ENCODE assay signal across 10 mouse cellular contexts in the genomic region with DNA sequence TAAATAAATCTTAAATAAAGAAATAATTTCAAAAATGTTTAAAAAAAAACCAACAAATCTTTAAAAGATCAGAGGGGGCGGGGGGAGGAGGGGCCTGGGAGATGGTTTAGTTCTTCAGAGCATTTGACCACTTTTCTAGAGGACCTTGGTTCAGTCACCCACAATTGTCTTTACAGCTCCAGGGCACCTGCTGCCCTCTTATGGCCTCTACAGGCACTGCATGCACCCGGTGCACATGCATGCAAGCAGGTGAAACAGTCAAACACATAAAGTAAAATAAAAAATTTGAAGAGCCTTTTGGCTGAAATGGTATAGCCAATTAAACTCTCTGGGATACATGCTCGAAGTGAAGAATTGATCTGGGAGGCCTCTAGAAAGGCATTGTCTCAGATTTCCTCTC.
DNase-seq lines count a peak whose midpoint lies in the region; ATAC-seq lines count a peak whose summit lies in the region.
"Had no signal": no experiment of that assay in that cellular context is flagged by ENCODE, and none has a peak within 500 bp of the region (broad histone marks: within the 10 kb centered on the region; RNA-seq: fewer than 3 reads in every experiment).

No protein-coding gene starts in this region.

- 78% methylated on average over 3 of the region's 3 CpGs for WGBS in kidney, embryonic 16.5 days

- no peaks in the 10 kb centered on the region; the same call in 1 of the 2 replicates for H3K27me3 ChIP-seq in kidney, embryonic 16.5 days (ENCODE audit: insufficient read depth, low read length)

- H3K4me3 ChIP-seq in kidney, embryonic 16.5 days (ENCODE audit: low read length) = no peak overlapping the region
- H3K4me3 ChIP-seq: forebrain, embryonic 15.5 days; hindbrain, embryonic 10.5 days; liver, embryonic 13.5 days had no signal

- H3K4me1 ChIP-seq in kidney, embryonic 16.5 days (ENCODE audit: insufficient read depth, low read length) = no peaks in the 10 kb centered on the region
- H3K4me1 ChIP-seq: hindbrain, embryonic 10.5 days; liver, embryonic 13.5 days had no signal

- no peak for ATAC-seq in kidney, embryonic 16.5 days (ENCODE audit: low FRiP score, low TSS enrichment)
- ATAC-seq in megakaryocyte, adult 5-6 weeks (ENCODE audit: poor library complexity, severe bottlenecking) = peak; percentile 72
- ATAC-seq: forebrain, embryonic 15.5 days had no signal

- no peaks in the 10 kb centered on the region for H3K36me3 ChIP-seq in kidney, embryonic 16.5 days (ENCODE audit: insufficient read depth, low read length)
- H3K36me3 ChIP-seq: forebrain, embryonic 15.5 days; hindbrain, embryonic 10.5 days; liver, embryonic 13.5 days had no signal

- H3K9ac ChIP-seq in kidney, embryonic 16.5 days (replicated peaks; ENCODE audit: low read length) = no peak overlapping the region
- H3K9ac ChIP-seq: forebrain, embryonic 15.5 days; liver, embryonic 13.5 days had no signal

- no peaks in the 10 kb centered on the region for H3K9me3 ChIP-seq in kidney, embryonic 16.5 days (ENCODE audit: low read length)
- H3K9me3 ChIP-seq: forebrain, embryonic 15.5 days; hindbrain, embryonic 10.5 days; liver, embryonic 13.5 days had no signal

- DNase-seq in kidney, adult 9 months = peak; percentile 22
- DNase-seq in CD4-positive helper T cell, adult 2 months (ENCODE audit: low read depth, low spot score) = peak; percentile 25
- peak; percentile 16 for DNase-seq in MEL-GATA-1-ER (ENCODE audit: extremely low read depth, low read depth)
- DNase-seq in ovary, adult 18-20 months (ENCODE audit: low spot score) = no peak
- DNase-seq in Muller cell, postnatal 12 days (ENCODE audit: inconsistent ontology term) = no peak
- DNase-seq: liver, embryonic 13.5 days had no signal

- no peak overlapping the region for H3K27ac ChIP-seq in kidney, embryonic 16.5 days (ENCODE audit: low read length)
- H3K27ac ChIP-seq: forebrain, embryonic 15.5 days; hindbrain, embryonic 10.5 days; liver, embryonic 13.5 days had no signal

- no peak overlapping the region for H3K4me2 ChIP-seq in kidney, embryonic 16.5 days (replicated peaks; ENCODE audit: low read depth, low read length)
- H3K4me2 ChIP-seq: forebrain, embryonic 15.5 days; liver, embryonic 13.5 days had no signal

Comparison
In these comparisons a context has a peak if more than half of its experiments do, and no peak if none do; other contexts are left out.
1. DNase-seq: peak in kidney, adult 9 months (single experiment), CD4-positive helper T cell, adult 2 months (single experiment) and MEL-GATA-1-ER (single experiment); none in ovary, adult 18-20 months (single experiment) and Muller cell, postnatal 12 days (single experiment).